Mouse (Mus musculus) embryonic fibroblast, embryonic 13.5 days (primary cell): ENCODE results near the gene Med20. TPM values are rescaled to one million over a fixed set of nuclear protein-coding genes. Genes with fewer than 3 reads are reported as not detected.
A peak's percentile ranks its signal among the peaks of the same experiment; 100 is the strongest.

ENCODE experiments used
- H3K27ac ChIP-seq: 2 replicates; pipeline ENCODE4 v1.5.1; 2012; ENCODE audit warnings: low read length, control low read depth, inconsistent platforms; ENCODE audit not compliant: insufficient read depth
- H3K4me1 ChIP-seq: 2 replicates; pipeline ENCODE4 v1.6.1; 2011; ENCODE audit warnings: low read length; ENCODE audit not compliant: control insufficient read depth, insufficient read depth
- H3K4me3 ChIP-seq: 2 replicates; pipeline ENCODE4 v1.5.1; 2011; ENCODE audit warnings: mild to moderate bottlenecking, control low read depth, low read length; ENCODE audit not compliant: insufficient read depth
- CTCF ChIP-seq: IDR thresholded peaks from 2 replicates; pipeline ENCODE4 v1.5.1; 2011; ENCODE audit warnings: mild to moderate bottlenecking, control low read depth, low read length, moderate library complexity, borderline replicate concordance; ENCODE audit not compliant: insufficient read depth
- POLR2A ChIP-seq: IDR thresholded peaks from 2 replicates; pipeline ENCODE4 v1.6.1; 2011; ENCODE audit warnings: low read depth, mild to moderate bottlenecking, control low read depth, low read length, moderate library complexity
- polyA plus RNA-seq: library from polyadenylated mRNA; stranded (reverse); fragments of >200 nt; gene quantifications from 2 replicates; pipeline ENCODE4 v1.2.4, GENCODE M21; 2011; ENCODE audit warnings: low read depth; ENCODE audit not compliant: missing spikeins, insufficient read length

The Med20 gene
- polyA plus RNA-seq, 1 experiment: 28.9 TPM

DNA sequence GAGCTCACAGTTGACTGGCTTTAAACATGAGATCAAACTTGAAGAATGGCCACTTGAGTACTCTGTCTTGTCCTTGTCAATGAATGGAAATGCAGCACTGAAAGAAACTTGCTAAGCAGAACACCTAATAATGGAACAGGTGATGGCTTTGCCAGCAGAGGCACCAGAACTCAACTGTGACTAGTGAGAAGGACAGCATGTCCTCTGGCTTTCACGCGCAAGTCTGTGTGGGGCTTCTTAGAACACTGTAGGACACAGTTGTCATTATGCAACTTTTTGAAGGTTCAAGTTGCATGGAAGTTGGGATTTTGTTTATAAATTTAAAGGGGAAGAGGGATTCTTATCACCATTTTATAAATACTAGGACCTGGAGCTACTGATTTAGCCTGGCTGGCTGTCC, 13.7 kb downstream of the Med20 start:
- no peaks in the 10 kb centered on the region for H3K4me1 ChIP-seq
- no peak overlapping the region for H3K27ac ChIP-seq
- no peak overlapping the region for H3K4me3 ChIP-seq
- TF ChIP-seq CTCF (no peak), POLR2A (no peak)

DNA sequence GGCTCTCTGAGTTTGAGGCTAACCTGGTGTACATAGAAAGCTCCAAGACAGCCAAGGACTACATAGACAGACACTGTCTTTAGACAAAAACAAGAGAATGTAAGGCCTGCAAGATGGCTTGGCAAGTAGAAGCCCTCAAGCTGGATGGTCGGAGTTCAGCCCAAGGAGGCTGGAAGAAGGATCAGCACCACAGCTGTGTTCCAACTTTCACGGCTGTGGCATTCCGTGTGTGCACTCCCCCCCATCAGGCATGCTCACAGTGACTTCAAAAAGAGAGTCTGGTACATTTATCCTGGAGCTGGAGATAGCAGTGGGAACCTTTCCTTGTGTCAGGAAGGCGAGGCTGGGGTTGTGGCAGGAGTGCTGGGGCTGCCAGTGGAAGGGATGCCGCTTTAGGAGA, 14.6 kb downstream of the Med20 start:
- Histone ChIP-seq H3K4me1 (no peaks in the 10 kb centered on the region), H3K27ac (no peak overlapping the region), H3K4me3 (no peak overlapping the region)
- no peak for TF ChIP-seq POLR2A
- TF ChIP-seq CTCF: no peak

GRCm38 (mm10) chr17:47627791-47628190, 16.4 kb downstream of the Med20 start:
- Histone ChIP-seq H3K27ac (peak overlapping the region; percentile 89), H3K4me1 (no peaks in the 10 kb centered on the region), H3K4me3 (no peak overlapping the region)
- TF ChIP-seq CTCF: no peak
- no peak for TF ChIP-seq POLR2A

DNA sequence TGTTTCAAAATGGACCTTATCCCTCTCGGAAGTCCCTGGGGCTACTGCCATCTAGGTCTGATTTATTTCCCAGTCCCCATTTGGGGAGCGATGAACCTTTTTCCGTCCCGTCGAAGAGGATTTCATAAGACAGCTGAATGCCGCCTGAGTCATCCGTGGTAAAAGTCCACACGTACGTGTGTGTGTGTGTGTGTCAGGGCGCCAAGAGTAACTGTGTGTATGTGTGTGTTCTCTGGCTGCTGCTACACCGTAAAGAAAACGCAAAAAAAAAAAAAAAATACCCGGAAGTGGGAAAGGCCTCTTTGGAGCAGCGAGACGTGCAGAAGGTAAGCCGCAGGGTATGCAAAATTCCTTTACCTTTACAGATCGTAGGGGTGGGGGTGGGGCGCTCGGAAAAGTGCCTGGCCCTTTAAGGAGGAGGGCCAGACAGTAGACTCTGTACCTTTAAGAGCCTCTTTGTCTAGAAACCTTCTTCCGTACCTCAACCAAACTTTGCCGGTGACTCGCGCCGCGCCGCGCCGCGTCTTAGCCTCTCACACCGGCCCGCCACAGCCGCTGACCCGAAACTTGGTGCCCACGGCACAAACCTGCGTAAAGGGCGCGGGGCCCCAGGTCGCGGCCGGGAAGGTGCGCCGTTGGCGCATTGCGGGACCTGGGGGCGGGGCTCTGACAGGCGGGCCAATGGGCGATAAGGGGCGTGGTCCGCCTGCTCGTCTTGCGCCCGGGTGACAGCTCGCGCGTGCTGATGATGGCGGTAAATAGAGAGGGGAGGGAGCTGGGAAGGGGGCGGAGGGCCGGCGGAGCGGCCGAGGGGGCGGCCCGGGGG, 17.7 kb downstream of the Med20 start:
- no peaks in the 10 kb centered on the region for H3K4me1 ChIP-seq
- H3K4me3 ChIP-seq: peak overlapping the region; percentile 89
- H3K27ac ChIP-seq: peak overlapping the region; percentile 89
- TF ChIP-seq POLR2A: peak; percentile 24; the same call in 1 of the 2 replicates
- no peak for TF ChIP-seq CTCF

DNA sequence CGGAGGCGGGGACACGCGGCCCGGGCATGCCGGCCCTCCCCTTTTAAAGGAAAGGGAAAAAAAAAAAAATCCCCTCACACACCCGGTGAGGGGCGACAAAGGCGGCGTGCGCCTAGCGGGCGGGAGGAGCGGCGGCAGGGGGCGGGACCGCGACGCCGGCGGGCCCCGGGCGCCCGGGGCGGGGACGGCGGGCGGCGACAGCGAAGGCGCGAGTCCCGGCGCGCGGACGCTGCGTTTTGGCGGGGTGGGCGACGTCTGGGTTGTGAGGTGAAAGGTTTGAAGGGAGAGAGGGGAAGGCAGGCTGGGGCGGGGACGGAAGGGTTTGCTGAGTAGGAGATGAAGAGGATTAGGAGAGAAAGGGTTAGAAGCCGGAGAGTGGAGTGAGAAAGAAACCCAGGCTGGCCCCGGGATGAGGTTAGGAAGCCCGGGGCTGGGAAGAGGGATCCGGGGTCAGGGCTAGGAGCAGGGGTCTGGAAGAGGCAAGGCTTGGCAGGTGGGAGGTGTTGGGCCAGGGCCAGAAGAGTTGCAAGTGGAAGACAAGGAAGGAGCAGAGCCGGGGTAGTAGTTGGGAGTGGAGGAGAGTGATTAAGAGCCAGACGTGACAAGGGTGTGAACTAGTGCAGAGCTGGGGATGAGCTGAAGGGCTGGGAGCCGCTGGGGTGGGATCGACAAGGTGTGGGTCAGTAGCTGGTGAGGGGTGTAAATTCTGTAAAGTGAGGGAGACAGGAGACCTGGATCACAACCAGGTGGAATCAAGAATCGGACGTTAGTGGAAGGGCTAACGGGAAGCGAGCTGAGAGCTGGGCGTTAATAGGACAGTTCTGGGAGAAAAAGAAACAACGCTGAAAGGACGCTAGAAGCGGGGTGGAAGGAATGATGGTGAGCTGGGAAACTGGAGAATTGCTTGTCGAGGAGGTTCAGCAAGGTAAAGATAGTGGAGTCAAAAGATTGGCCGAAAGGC, 18.6 kb downstream of the Med20 start:
- Histone ChIP-seq H3K4me1 (no peaks in the 10 kb centered on the region), H3K4me3 (peak overlapping the region; percentile 89), H3K27ac (peak overlapping the region; percentile 67)
- TF ChIP-seq POLR2A (peak; percentile 50), CTCF (no peak)

- no peak for TF ChIP-seq POLR2A
- no peak for TF ChIP-seq CTCF
- peak within 1 kb of the TSS; percentile 67 for H3K27ac ChIP-seq
- no peaks in the 10 kb centered on the region for H3K4me1 ChIP-seq
- H3K4me3 ChIP-seq: peak within 1 kb of the TSS; percentile 89
Measured at GRCm38 (mm10) chr17:47630678-47631065, 19.3 kb downstream of the Med20 start, which contains the start of gene Usp49. Gene Usp49 (plus strand): TSS chr17:47630690.

DNA sequence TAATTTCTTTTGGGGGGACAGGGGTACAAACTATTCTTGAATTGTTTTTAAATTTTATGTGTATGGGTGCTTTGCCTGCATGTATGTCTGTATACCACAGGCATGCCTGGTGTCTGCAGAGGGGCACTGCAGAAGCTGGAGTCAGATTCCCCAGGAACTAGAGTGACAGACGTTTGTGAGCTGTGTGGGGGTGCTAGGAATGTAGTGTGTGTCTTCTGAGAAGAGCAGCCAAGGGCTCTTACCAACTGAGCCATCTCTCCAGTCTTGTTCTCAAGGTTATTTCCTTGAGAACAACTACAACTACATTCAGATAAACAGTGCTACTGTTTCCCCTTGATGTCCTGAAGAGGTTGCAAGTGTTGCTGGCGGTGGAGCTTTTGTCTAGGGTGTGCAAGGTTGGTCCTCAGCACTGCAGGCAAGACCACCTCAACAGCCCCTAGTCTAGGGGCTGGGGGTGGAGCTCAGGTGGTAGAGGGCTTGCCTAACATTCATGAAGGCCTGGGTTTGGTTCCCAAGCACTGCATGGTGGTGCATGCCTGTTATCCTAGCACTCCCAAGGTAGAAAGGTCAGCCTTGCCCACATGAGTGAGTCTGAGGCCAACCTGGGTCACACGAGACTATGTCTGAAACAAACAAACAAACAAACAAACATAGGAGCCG, 20.9 kb downstream of the Med20 start:
- no peak for TF ChIP-seq POLR2A
- TF ChIP-seq CTCF: no peak
- H3K27ac ChIP-seq: no peak overlapping the region

GRCm38 (mm10) chr17:47633999-47634770, 22.8 kb downstream of the Med20 start:
- H3K4me1 ChIP-seq: no peaks in the 10 kb centered on the region
- H3K4me3 ChIP-seq: no peak overlapping the region
- no peak for TF ChIP-seq POLR2A
- TF ChIP-seq CTCF: no peak
- no peak overlapping the region for H3K27ac ChIP-seq

More for the DNA sequence above, 20.9 kb downstream of the Med20 start:
- H3K4me1 ChIP-seq: no peaks in the 10 kb centered on the region
- H3K4me3 ChIP-seq: no peak overlapping the region

DNA sequence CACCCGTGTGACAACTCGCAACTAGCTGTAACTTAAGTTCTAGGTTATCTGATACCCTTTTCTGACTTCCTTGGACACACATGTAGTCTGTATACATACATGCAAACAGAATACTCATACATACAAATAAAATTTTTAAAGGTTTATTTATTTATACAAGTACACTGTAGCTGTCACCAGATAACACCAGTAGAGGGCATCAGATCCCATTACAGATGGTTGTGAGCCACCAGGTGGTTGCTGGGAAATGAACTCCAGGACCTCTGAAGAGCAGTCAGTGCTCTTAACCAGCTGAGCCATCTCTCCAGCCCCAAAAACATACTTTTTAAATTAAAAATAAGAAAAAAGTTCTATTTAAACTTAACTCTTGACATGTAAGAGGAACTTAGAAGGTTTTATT, 31.6 kb downstream of the Med20 start:
- no peak overlapping the region for H3K4me3 ChIP-seq
- TF ChIP-seq CTCF (no peak), POLR2A (no peak)
- H3K4me1 ChIP-seq: peaks cover 9% of the 10 kb centered on the region
- no peak overlapping the region for H3K27ac ChIP-seq
